ENCODE assay signal across 9 mouse cellular contexts in genomic region chrX:10117065-10117719, GRCm38 (mm10). TPM values are rescaled to one million over a fixed set of nuclear protein-coding genes. Genes with fewer than 3 reads are reported as not detected.
A peak's percentile ranks its signal among the peaks of the same experiment; 100 is the strongest.
DNase-seq lines count a peak whose midpoint lies in the region; ATAC-seq lines count a peak whose summit lies in the region.
"Had no signal": no experiment of that assay in that cellular context is flagged by ENCODE, and none has a peak within 500 bp of the region (broad histone marks: within the 10 kb centered on the region; RNA-seq: fewer than 3 reads in every experiment).

Srpx (minus strand) TSS chrX:10117709.

- no peaks in the 10 kb centered on the region for H3K27me3 ChIP-seq in limb, embryonic 13.5 days
- no peaks in the 10 kb centered on the region for H3K27me3 ChIP-seq in neural tube, embryonic 15.5 days (replicated peaks)

- no peak for DNase-seq in adrenal gland, adult 2 months
- DNase-seq in adrenal gland, postnatal 25 days: no peak
- peak; percentile 6 for DNase-seq in urinary bladder, postnatal 14 days (ENCODE audit: low spot score)
- no peak for DNase-seq in urinary bladder, postnatal 4 days (ENCODE audit: low spot score in 2 of 2)
- DNase-seq in layer of hippocampus, postnatal 25 days (ENCODE audit: extremely low spot score in 1 of 2, low spot score in 1 of 2): no peak

- H3K9me3 ChIP-seq in limb, embryonic 13.5 days: no peaks in the 10 kb centered on the region
- no peaks in the 10 kb centered on the region for H3K9me3 ChIP-seq in neural tube, embryonic 15.5 days (replicated peaks)

- H3K36me3 ChIP-seq in limb, embryonic 13.5 days: no peaks in the 10 kb centered on the region
- H3K36me3 ChIP-seq in neural tube, embryonic 15.5 days: no peaks in the 10 kb centered on the region

- H3K4me3 ChIP-seq in limb, embryonic 13.5 days: peak within 1 kb of the TSS; percentile 41
- H3K4me3 ChIP-seq in neural tube, embryonic 15.5 days (replicated peaks): peak within 1 kb of the TSS; percentile 29
- H3K4me3 ChIP-seq: myocyte had no signal

- peak within 1 kb of the TSS; percentile 62 for H3K9ac ChIP-seq in limb, embryonic 13.5 days
- H3K9ac ChIP-seq in neural tube, embryonic 15.5 days (replicated peaks): peak within 1 kb of the TSS; percentile 17; the same call in 1 of the 2 replicates

- no peak within 1 kb of the TSS; the same call in 1 of the 2 replicates for H3K27ac ChIP-seq in limb, embryonic 13.5 days
- H3K27ac ChIP-seq in neural tube, embryonic 15.5 days (replicated peaks): no peak within 1 kb of the TSS

- 17% methylated on average over 19 of the region's 19 CpGs for WGBS in limb, embryonic 13.5 days
- 23% methylated on average over 19 of the region's 19 CpGs for WGBS in neural tube, embryonic 15.5 days

- peak within 1 kb of the TSS; percentile 60 for H3K4me2 ChIP-seq in limb, embryonic 13.5 days (replicated peaks)
- H3K4me2 ChIP-seq in neural tube, embryonic 15.5 days: peak within 1 kb of the TSS; percentile 54

- peaks cover 3% of the 10 kb centered on the region; the same call in 1 of the 2 replicates for H3K4me1 ChIP-seq in limb, embryonic 13.5 days
- no peaks in the 10 kb centered on the region for H3K4me1 ChIP-seq in neural tube, embryonic 15.5 days

- peak; percentile 69; the same call in 1 of the 2 replicates for ATAC-seq in limb, embryonic 13.5 days (ENCODE audit: low FRiP score, low read depth)
- peak; percentile 53; the same call in 1 of the 2 replicates for ATAC-seq in neural tube, embryonic 15.5 days (ENCODE audit: low FRiP score)
- no peak for ATAC-seq in erythroid progenitor cell, adult 5-6 weeks (replicated peaks; ENCODE audit: low FRiP score, poor library complexity, severe bottlenecking)

RNA-seq across cellular contexts. Expression of gene Srpx, which starts in this region (rescaled TPM):
- total RNA-seq in adrenal gland, adult 2 months (2021): 10 to 100 TPM in 1 of 2 experiments, 1 to 10 TPM in 1; 4.0 to 10.1 TPM
- 19.1 and 28.7 TPM in 2 replicates for polyA plus RNA-seq in adrenal gland, adult 2 months (2012; rRNA removed)
- total RNA-seq in adrenal gland, postnatal 25 days (2021): 2.1 and 3.4 TPM in 2 replicates
- 28.5 and 29.4 TPM in 2 replicates for polyA plus RNA-seq in limb, embryonic 13.5 days (2015; fragmentation: Nextera tagmentation; extraction: Ambion mirVana)
- 6.5 and 9.5 TPM in 2 replicates for polyA plus RNA-seq in neural tube, embryonic 15.5 days (2015; fragmentation: Nextera tagmentation; extraction: Ambion mirVana)
- not detected in 2 replicates for total RNA-seq in erythroid progenitor cell, adult 5-6 weeks (2015; ENCODE audit: low replicate concordance)
- total RNA-seq in erythroid progenitor cell, adult 5-6 weeks (2017; ENCODE audit: low replicate concordance): not detected in 2 replicates
- under 1 TPM; 0.23 to 0.49 TPM for total RNA-seq in layer of hippocampus, postnatal 25 days (2021)
